Mouse (Mus musculus): ENCODE measurements at regions not wholly inside any gene's neighbourhood (a gene's known extent, or its start where the extent isn't known, plus 50 kb on each side); places are given as distances from the start of the nearest gene placed in this dataset.
"Not testable (repeated sequence)": the region's sequence is repeated elsewhere in the genome, so short reads cannot be mapped to it uniquely, and the experiment has no call there.

- in situ Hi-C loops (cut with MboI; ENCODE audit: unreplicated experiment in 2 of 2), result no loop called here
Measured at GRCm38 (mm10) chr1:35889731-35890499, 178.3 kb upstream of the Hs6st1 start.

GRCm38 (mm10) chr1:35890500-35890900 is 177.7 kb upstream of the Hs6st1 start:
- in situ Hi-C loops (cut with MboI; ENCODE audit: unreplicated experiment in 2 of 2), result no loop called here

DNA sequence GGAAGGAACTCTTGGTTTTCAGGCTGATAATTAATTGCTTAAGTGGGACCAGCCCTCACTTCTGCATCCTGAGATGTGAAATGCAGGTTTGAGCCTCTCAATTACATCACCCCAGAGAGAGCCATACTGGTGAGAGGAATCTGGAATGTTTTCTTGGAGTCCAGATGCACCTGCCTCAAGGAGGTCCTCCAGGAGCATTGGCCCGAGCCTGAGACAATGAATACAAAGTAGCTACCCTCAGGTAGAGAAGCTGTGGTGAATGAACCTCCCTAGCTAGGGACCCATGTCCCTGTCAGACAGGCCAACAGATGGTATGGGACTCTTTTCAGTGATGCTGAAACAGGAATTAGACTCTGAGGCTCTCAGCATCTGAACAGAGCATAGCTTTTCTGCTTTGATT is 168.7 kb upstream of the Hs6st1 start:
- in situ Hi-C loops (cut with MboI; ENCODE audit: unreplicated experiment in 2 of 2), result no loop called here

DNA sequence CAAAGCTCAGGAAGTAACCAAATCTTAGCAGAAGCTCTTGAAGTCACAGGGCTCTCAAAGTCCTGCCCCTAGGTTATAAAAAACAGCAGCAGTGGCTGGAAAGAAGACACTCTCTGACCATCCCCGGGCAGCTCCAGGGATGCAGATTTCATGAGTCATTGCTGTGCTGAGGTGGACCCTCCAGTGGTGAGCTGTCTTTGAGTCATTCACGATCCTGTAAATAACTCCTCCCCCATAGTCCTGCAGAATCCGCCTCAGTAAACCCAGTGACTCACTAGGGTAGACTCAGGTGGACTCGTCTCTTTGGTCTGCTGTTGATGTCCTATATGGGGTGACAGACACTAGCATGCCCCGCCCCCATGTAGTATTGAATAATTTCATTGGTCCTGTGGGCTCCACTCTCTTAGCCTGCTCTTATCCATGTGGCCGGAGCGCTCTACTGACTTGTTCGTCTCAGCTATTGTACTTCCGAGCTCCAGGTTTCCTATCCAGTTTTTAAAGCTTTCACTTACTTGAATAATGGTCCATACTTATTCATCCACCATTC is 164.1 kb upstream of the Hs6st1 start:
- in situ Hi-C loops (cut with MboI; ENCODE audit: unreplicated experiment in 2 of 2), result no loop called here

DNA sequence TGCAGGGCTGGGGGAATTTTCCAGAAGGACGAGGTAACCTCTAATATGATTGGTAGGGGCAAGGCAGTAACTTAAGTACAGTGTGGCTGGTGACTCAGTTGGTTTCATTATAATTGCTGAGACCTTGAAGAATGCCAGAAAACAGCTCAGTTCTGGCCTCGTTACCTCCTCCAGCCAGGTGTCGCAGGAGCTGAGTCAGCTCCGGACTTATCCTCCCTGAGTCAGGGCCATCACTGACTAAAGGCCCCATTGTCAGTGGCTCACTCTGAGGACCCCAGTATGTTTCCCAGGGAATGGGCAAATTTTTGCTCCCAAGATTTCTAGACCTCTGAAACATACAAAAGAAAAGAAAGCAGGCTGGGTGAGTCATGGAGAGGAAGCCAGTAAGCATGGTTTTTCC is 154.6 kb upstream of the Hs6st1 start:
- in situ Hi-C loops (cut with MboI; ENCODE audit: unreplicated experiment in 2 of 2), result no loop called here

GRCm38 (mm10) chr1:35914175-35914574 is 154.0 kb upstream of the Hs6st1 start:
- in situ Hi-C loops (cut with MboI; ENCODE audit: unreplicated experiment in 2 of 2), result not testable (repeated sequence)

GRCm38 (mm10) chr1:35915526-35915925 is 152.7 kb upstream of the Hs6st1 start:
- in situ Hi-C loops (cut with MboI; ENCODE audit: unreplicated experiment in 2 of 2), result no loop called here

GRCm38 (mm10) chr1:35919840-35920734 is 148.1 kb upstream of the Hs6st1 start:
- in situ Hi-C loops (cut with MboI; ENCODE audit: unreplicated experiment in 2 of 2), result no loop called here

DNA sequence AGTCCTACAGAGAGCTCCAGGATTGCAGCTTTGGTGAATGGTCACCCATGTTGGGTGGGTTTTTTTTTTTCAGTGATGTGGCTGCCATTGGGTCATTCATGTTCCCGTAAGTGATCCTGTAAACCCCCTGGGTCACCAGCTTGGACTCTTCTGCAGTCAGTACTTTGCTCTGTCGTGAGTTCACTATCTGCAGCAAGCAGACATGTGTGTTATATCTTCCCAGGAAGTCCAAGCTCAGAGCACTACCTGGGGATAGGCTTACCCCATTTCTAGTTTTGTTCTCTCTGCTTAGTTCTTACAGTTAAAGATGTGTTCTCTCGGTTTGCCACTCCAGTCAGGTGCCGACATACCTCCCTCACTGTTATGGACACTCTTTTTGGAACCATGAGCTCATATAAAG is 143.4 kb upstream of the Hs6st1 start:
- in situ Hi-C loops (cut with MboI; ENCODE audit: unreplicated experiment in 2 of 2), result no loop called here

- in situ Hi-C loops (cut with MboI; ENCODE audit: unreplicated experiment in 2 of 2), result no loop called here
Measured at GRCm38 (mm10) chr1:35925301-35925700, 142.9 kb upstream of the Hs6st1 start.

- in situ Hi-C loops (cut with MboI; ENCODE audit: unreplicated experiment in 2 of 2), result no loop called here
Measured at GRCm38 (mm10) chr1:35926191-35927048, 141.8 kb upstream of the Hs6st1 start.

GRCm38 (mm10) chr1:35927049-35927415 is 141.2 kb upstream of the Hs6st1 start:
- in situ Hi-C loops (cut with MboI; ENCODE audit: unreplicated experiment in 2 of 2), result no loop called here

DNA sequence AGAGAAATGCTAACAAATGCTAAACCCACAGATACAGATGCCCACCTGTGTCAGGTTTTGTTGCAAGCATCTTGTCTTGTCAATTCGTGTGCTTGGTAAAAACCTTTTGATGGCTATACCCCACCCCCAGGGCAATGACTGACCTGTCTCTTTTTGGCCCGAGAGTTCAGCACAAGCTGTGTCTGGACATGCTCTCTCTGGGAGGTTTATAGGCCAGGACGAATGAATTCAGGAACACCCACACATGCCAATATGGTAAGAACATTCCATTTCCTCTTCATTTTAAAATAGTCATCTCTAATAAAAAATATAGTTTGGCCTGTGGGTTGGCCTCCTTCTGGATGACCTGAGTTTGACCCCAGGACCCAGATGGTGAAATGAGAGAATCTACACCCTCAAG is 137.8 kb upstream of the Hs6st1 start:
- in situ Hi-C loops (cut with MboI; ENCODE audit: unreplicated experiment in 2 of 2), result no loop called here

DNA sequence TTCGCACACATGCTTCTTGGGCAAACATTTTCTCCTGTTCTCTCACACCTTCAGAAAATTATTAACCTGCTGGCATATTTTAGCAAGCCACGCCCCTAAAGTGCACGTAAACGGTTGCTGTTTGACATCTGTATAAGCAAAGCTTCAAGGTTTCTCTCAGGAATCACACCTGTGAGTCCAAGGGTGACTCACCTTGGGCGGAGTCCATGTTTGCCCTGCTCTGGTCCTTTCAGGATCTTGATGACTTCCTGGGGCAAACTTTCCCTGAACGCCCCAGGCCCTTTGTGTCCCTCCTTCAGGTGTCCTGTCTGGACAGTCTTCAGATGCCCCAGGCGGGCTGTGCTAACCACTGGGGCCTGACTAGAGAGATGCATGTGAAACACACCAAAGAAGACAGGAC is 137.1 kb upstream of the Hs6st1 start:
- in situ Hi-C loops (cut with MboI; ENCODE audit: unreplicated experiment in 2 of 2), result no loop called here

DNA sequence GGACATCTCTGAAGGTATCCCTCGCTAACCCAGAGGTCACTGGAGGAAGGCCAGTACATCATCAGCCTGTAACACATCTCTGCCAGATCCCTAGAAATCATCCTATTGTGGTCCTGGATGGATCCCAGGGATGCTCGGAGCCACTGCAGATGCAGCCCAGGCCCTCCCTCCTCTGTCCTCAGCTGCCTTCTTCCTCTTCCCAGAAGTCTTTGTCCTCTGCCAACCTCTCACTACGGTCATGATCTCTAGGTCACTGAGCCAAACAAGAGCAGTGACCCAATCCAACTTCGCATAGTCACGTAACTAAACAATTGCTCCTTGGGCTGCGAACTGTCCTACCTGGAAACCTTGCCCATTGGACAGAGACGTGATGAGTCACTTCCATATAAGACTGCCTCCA is 134.7 kb upstream of the Hs6st1 start:
- in situ Hi-C loops (cut with MboI; ENCODE audit: unreplicated experiment in 2 of 2), result no loop called here

- in situ Hi-C loops (cut with MboI; ENCODE audit: unreplicated experiment in 2 of 2), result no loop called here
Measured at GRCm38 (mm10) chr1:35935099-35935651, 133.0 kb upstream of the Hs6st1 start.

DNA sequence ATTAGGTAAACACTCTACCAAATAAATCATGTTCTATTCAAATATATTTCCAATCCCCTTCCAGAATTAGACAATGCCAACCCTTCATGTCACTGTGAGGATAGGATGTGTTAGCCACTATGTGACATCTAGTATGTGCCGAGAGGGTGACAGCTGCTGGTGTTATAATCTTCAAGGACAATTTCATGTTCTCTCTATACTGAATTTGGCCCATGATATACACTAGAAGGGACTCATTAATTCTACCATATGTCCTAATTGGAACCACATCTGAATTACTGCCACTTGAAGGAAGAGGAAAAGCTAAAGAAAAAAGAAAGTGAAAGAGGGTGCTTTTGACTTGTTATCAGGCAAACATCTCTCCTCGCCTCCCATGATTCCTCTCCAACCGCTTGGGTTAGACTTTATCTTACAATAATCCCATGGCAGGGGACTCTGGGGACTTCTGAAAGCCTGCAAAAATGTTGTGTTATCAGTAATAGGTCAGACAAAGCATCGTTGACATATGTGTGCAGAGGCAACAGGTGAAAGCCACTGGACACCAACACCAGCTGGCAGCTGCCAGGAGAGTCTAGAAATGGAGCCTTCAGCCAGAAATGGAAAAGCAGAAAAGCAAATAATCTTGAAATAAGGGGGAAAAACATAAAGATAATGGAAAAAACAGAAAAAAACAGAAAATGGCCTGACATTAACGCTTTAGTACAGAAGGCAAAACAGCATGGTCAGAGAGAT is 131.7 kb upstream of the Hs6st1 start:
- in situ Hi-C loops (cut with MboI; ENCODE audit: unreplicated experiment in 2 of 2), result no loop called here

- in situ Hi-C loops (cut with MboI; ENCODE audit: unreplicated experiment in 2 of 2), result no loop called here
Measured at GRCm38 (mm10) chr1:35940236-35940635, 128.0 kb upstream of the Hs6st1 start.

GRCm38 (mm10) chr1:35941642-35942077 is 126.5 kb upstream of the Hs6st1 start:
- in situ Hi-C loops (cut with MboI; ENCODE audit: unreplicated experiment in 2 of 2), result no loop called here

- in situ Hi-C loops (cut with MboI; ENCODE audit: unreplicated experiment in 2 of 2), result no loop called here
Measured at GRCm38 (mm10) chr1:35942222-35942621, 126.0 kb upstream of the Hs6st1 start.

All from v-Abl transformed pro-B cells (cell line).